Mouse (Mus musculus) monocyte, adult 5-6 weeks (primary cell): ENCODE measurements around the gene Rps6ka5. TPM values are rescaled to one million over a fixed set of nuclear protein-coding genes. Genes with fewer than 3 reads are reported as not detected.

Experiments used
- ATAC-seq: fragments of 153-309, 156-312 bp; replicated peaks from 2 replicates; pipeline ENCODE4 v1.8.0; 2017; ENCODE audit warnings: mild to moderate bottlenecking; ENCODE audit not compliant: low TSS enrichment, insufficient number of reproducible peaks, severe bottlenecking, poor library complexity, low FRiP score
- total RNA-seq: library from RNA; stranded (forward); fragments of 200-1000, 200-491, 200-594 nt; gene quantifications from 3 replicates; pipeline ENCODE4 v1.2.3, GENCODE M21; 2017

Rps6ka5 gene
- total RNA-seq, 1 experiment from 2014 or later: 25.6 TPM

- ATAC-seq: peak; percentile 18; the same call in 1 of the 2 replicates
Observed at GRCm38 (mm10) chr12:100728646-100729485, 2.1 kb upstream of the Rps6ka5 start.

- no peak for ATAC-seq
Observed at GRCm38 (mm10) chr12:100727891-100728290, 1.1 kb upstream of the Rps6ka5 start.

GRCm38 (mm10) chr12:100725458-100725786, 1.4 kb downstream of the Rps6ka5 start:
- no peak for ATAC-seq

GRCm38 (mm10) chr12:100724606-100725457, 2.0 kb downstream of the Rps6ka5 start:
- ATAC-seq: peak; percentile 92

GRCm38 (mm10) chr12:100724182-100724581, 2.6 kb downstream of the Rps6ka5 start:
- ATAC-seq: no peak

- no peak for ATAC-seq
Observed at GRCm38 (mm10) chr12:100720801-100721200, 6.0 kb downstream of the Rps6ka5 start.

- ATAC-seq: no peak
Observed at GRCm38 (mm10) chr12:100717446-100717845, 9.3 kb downstream of the Rps6ka5 start.

GRCm38 (mm10) chr12:100716969-100717368, 9.8 kb downstream of the Rps6ka5 start:
- ATAC-seq: no peak

- no peak for ATAC-seq
Observed at GRCm38 (mm10) chr12:100711819-100712218, 15.0 kb downstream of the Rps6ka5 start.

- ATAC-seq: no peak
Observed at GRCm38 (mm10) chr12:100711116-100711691, 15.6 kb downstream of the Rps6ka5 start.

GRCm38 (mm10) chr12:100710432-100710831, 16.4 kb downstream of the Rps6ka5 start:
- no peak for ATAC-seq

- no peak for ATAC-seq
Observed at GRCm38 (mm10) chr12:100707312-100707711, 19.5 kb downstream of the Rps6ka5 start.

GRCm38 (mm10) chr12:100705057-100705722, 21.6 kb downstream of the Rps6ka5 start:
- ATAC-seq: no peak

- ATAC-seq: no peak
Observed at GRCm38 (mm10) chr12:100698019-100698418, 28.8 kb downstream of the Rps6ka5 start.

- no peak for ATAC-seq
Observed at GRCm38 (mm10) chr12:100696621-100697020, 30.2 kb downstream of the Rps6ka5 start.

GRCm38 (mm10) chr12:100695252-100695651, 31.5 kb downstream of the Rps6ka5 start:
- ATAC-seq: no peak

- no peak for ATAC-seq
Observed at GRCm38 (mm10) chr12:100692208-100692607, 34.6 kb downstream of the Rps6ka5 start.

- no peak for ATAC-seq
Observed at GRCm38 (mm10) chr12:100690444-100690843, 36.3 kb downstream of the Rps6ka5 start.

GRCm38 (mm10) chr12:100688177-100688576, 38.6 kb downstream of the Rps6ka5 start:
- no peak for ATAC-seq
